Mouse (Mus musculus): ENCODE data around the gene Tuba1c. TPM values are rescaled to one million over a fixed set of nuclear protein-coding genes. Genes with fewer than 3 reads are reported as not detected.
A peak's percentile ranks its signal among the peaks of the same experiment; 100 is the strongest.

Tuba1c gene
- 143 and 146 TPM in 2 replicates for polyA plus RNA-seq (2014; fragmentation: Nextera tagmentation; extraction: Ambion mirVana)

- Histone ChIP-seq H3K9ac (ENCODE audit: low read length) (peak within 1 kb of the TSS; percentile 78), H3K4me3 (ENCODE audit: control insufficient read depth in 1 of 2, insufficient read depth in 1 of 2, low read depth in 1 of 2, low read length in 2 of 2) (peak within 1 kb of the TSS; percentile 65 to 72), H3K27me3 (ENCODE audit: control insufficient read depth, insufficient read depth, low read length) (no peaks in the 10 kb centered on the region), H3K4me1 (ENCODE audit: control insufficient read depth in 2 of 2, insufficient read depth in 2 of 2, low read length in 2 of 2) (peaks cover 24 to 35% of the 10 kb centered on the region in 2 experiments), H3K36me3 (ENCODE audit: control insufficient read depth, insufficient read depth, low read length) (peaks cover 10% of the 10 kb centered on the region), H3K9me3 (ENCODE audit: control insufficient read depth, low read length) (no peaks in the 10 kb centered on the region), H3K27ac (replicated peaks in 1 of 2; ENCODE audit: control insufficient read depth in 1 of 2, insufficient read depth in 1 of 2, low read depth in 2 of 2, low read length in 2 of 2) (peak within 1 kb of the TSS; percentile 76 to 90), H3K4me2 (ENCODE audit: low read length) (peak within 1 kb of the TSS; percentile 72)
- under 1% methylated on average over 49 of the region's 52 CpGs for WGBS
- ATAC-seq (ENCODE audit: insufficient number of reproducible peaks, insufficient read depth, low FRiP score, low read depth), result peak; percentile 93
Measured at GRCm38 (mm10) chr15:99029619-99030584, at the start of gene Tuba1c. Gene Tuba1c (plus strand): TSS chr15:99029891.

DNA sequence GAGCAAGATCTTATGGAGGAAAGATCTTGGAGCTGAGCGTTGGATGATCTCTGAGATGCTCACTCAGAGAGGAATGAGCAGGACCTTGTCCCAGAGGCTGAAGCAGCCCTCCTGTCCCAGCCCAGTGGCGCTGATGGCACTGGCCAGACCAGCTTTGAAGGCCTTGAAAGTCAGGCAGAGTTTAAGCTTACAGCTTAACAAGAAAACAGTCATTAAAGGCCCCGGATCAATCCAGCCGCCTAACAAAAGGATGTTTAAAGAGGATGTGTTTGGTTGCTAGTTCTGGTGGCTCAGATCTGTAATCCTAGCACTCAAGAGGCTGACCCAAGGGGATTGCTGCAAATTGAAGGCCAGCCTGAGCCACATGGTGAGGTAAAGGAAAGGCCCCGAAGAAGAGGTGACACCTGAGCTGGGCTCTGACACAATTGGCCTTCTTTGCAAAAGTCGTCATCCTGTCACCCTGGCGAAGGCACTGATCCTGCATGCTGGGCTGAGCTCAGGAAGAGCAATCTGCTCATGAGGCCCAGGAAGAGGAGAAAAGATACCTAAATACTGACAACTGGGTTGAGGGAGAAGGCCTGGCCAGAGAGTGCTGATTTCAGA, 49.6 kb upstream of the Tuba1c start:
- 62% methylated on average over 7 of the region's 7 CpGs for WGBS
- peaks cover 22 to 39% of the 10 kb centered on the region in 2 experiments for H3K4me1 ChIP-seq (ENCODE audit: control insufficient read depth in 2 of 2, insufficient read depth in 2 of 2, low read length in 2 of 2)
- H3K9ac ChIP-seq (ENCODE audit: low read length), result no peak overlapping the region
- no peaks in the 10 kb centered on the region for H3K36me3 ChIP-seq (ENCODE audit: control insufficient read depth, insufficient read depth, low read length)
- no peak for ATAC-seq (ENCODE audit: insufficient number of reproducible peaks, insufficient read depth, low FRiP score, low read depth)
- H3K4me3 ChIP-seq (ENCODE audit: control insufficient read depth in 1 of 2, insufficient read depth in 1 of 2, low read depth in 1 of 2, low read length in 2 of 2), result no peak overlapping the region
- no peaks in the 10 kb centered on the region for H3K27me3 ChIP-seq (ENCODE audit: control insufficient read depth, insufficient read depth, low read length)
- no peak overlapping the region for H3K27ac ChIP-seq (replicated peaks in 1 of 2; ENCODE audit: control insufficient read depth in 1 of 2, insufficient read depth in 1 of 2, low read depth in 2 of 2, low read length in 2 of 2)
- no peaks in the 10 kb centered on the region for H3K9me3 ChIP-seq (ENCODE audit: control insufficient read depth, low read length)
- no peak overlapping the region for H3K4me2 ChIP-seq (ENCODE audit: low read length)

- H3K27me3 ChIP-seq (ENCODE audit: control insufficient read depth, insufficient read depth, low read length), result no peaks in the 10 kb centered on the region
- no peak overlapping the region for H3K4me2 ChIP-seq (ENCODE audit: low read length)
- 73% methylated on average over 6 of the region's 6 CpGs for WGBS
- H3K4me1 ChIP-seq (ENCODE audit: control insufficient read depth in 2 of 2, insufficient read depth in 2 of 2, low read length in 2 of 2), result peaks cover 18 to 41% of the 10 kb centered on the region in 2 experiments
- H3K4me3 ChIP-seq (ENCODE audit: control insufficient read depth in 1 of 2, insufficient read depth in 1 of 2, low read depth in 1 of 2, low read length in 2 of 2), result no peak overlapping the region
- H3K9ac ChIP-seq (ENCODE audit: low read length), result no peak overlapping the region
- 0 out of 4 replicates have a peak overlapping the region, but pooled peaks of 1 of the 2 experiments have one; percentile 3 for H3K27ac ChIP-seq (replicated peaks in 1 of 2; ENCODE audit: control insufficient read depth in 1 of 2, insufficient read depth in 1 of 2, low read depth in 2 of 2, low read length in 2 of 2)
- ATAC-seq (ENCODE audit: insufficient number of reproducible peaks, insufficient read depth, low FRiP score, low read depth), result no peak
- H3K9me3 ChIP-seq (ENCODE audit: control insufficient read depth, low read length), result no peaks in the 10 kb centered on the region
- H3K36me3 ChIP-seq (ENCODE audit: control insufficient read depth, insufficient read depth, low read length), result no peaks in the 10 kb centered on the region
Measured at GRCm38 (mm10) chr15:98982100-98982499, 47.6 kb upstream of the Tuba1c start.

GRCm38 (mm10) chr15:98983431-98984081, 46.1 kb upstream of the Tuba1c start:
- Histone ChIP-seq H3K9me3 (ENCODE audit: control insufficient read depth, low read length) (no peaks in the 10 kb centered on the region), H3K27ac (replicated peaks in 1 of 2; ENCODE audit: control insufficient read depth in 1 of 2, insufficient read depth in 1 of 2, low read depth in 2 of 2, low read length in 2 of 2) (peak overlapping the region; percentile 54 to 81), H3K36me3 (ENCODE audit: control insufficient read depth, insufficient read depth, low read length) (no peaks in the 10 kb centered on the region), H3K4me3 (ENCODE audit: control insufficient read depth in 1 of 2, insufficient read depth in 1 of 2, low read depth in 1 of 2, low read length in 2 of 2) (peak overlapping the region; percentile 11 to 23; a peak in 1 of 4 replicates), H3K27me3 (ENCODE audit: control insufficient read depth, insufficient read depth, low read length) (no peaks in the 10 kb centered on the region), H3K9ac (ENCODE audit: low read length) (peak overlapping the region; percentile 25; the same call in 1 of the 2 replicates), H3K4me2 (ENCODE audit: low read length) (peak overlapping the region; percentile 48), H3K4me1 (ENCODE audit: control insufficient read depth in 2 of 2, insufficient read depth in 2 of 2, low read length in 2 of 2) (peaks cover 16 to 38% of the 10 kb centered on the region in 2 experiments)
- WGBS, result 33% methylated on average over 16 of the region's 16 CpGs
- no peak for ATAC-seq (ENCODE audit: insufficient number of reproducible peaks, insufficient read depth, low FRiP score, low read depth)

GRCm38 (mm10) chr15:98984681-98985080, 45.0 kb upstream of the Tuba1c start:
- Histone ChIP-seq H3K27ac (replicated peaks in 1 of 2; ENCODE audit: control insufficient read depth in 1 of 2, insufficient read depth in 1 of 2, low read depth in 2 of 2, low read length in 2 of 2) (peak overlapping the region; percentile 38 to 96; a peak in 3 of 4 replicates), H3K9ac (ENCODE audit: low read length) (peak overlapping the region; percentile 77), H3K27me3 (ENCODE audit: control insufficient read depth, insufficient read depth, low read length) (no peaks in the 10 kb centered on the region), H3K4me3 (ENCODE audit: control insufficient read depth in 1 of 2, insufficient read depth in 1 of 2, low read depth in 1 of 2, low read length in 2 of 2) (peak overlapping the region in 1 of 2 experiments; percentile 49; a peak in 1 of 4 replicates), H3K4me1 (ENCODE audit: control insufficient read depth in 2 of 2, insufficient read depth in 2 of 2, low read length in 2 of 2) (peaks cover 16 to 39% of the 10 kb centered on the region in 2 experiments), H3K36me3 (ENCODE audit: control insufficient read depth, insufficient read depth, low read length) (no peaks in the 10 kb centered on the region), H3K9me3 (ENCODE audit: control insufficient read depth, low read length) (no peaks in the 10 kb centered on the region), H3K4me2 (ENCODE audit: low read length) (peak overlapping the region; percentile 62)
- WGBS, result 35% methylated on average over 6 of the region's 6 CpGs
- no peak for ATAC-seq (ENCODE audit: insufficient number of reproducible peaks, insufficient read depth, low FRiP score, low read depth)

DNA sequence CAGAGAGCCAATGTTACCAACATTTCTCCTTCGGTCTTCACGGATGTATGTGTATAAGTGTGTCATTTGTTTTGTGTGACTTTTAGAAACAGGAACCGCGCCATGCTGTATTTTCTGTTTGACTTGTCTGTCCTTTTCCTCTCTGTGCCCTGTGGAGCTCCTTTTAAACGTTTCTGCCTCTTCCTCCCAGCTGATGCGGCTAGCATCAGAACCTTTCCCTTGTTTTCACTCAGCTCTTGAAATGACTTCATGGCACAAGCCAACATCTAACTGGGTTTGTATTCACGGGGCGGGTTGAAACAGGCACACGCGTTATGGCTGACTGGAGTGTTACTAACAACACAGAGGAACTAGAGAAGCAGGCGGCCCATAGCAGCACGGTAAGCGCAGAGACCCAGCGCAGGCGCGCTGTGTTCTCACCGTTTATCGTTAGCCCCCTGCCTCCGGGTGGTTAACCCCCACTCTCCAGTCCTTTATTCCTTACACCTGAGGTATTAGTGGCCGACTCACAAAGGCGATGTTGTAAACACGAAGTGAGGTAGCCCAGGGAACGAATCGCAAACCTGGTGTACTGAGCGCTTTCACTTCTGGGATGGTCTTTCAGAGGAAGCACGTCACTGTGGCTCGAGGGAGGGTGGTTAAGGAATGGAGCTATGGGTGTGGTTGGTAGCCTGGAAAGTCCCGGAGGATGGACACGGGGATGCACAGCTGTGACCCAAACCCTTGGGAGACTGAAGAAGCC, 44.3 kb upstream of the Tuba1c start:
- Histone ChIP-seq H3K4me1 (ENCODE audit: control insufficient read depth in 2 of 2, insufficient read depth in 2 of 2, low read length in 2 of 2) (peaks cover 19 to 46% of the 10 kb centered on the region in 2 experiments), H3K9me3 (ENCODE audit: control insufficient read depth, low read length) (no peaks in the 10 kb centered on the region), H3K9ac (ENCODE audit: low read length) (peak overlapping the region; percentile 77), H3K27ac (replicated peaks in 1 of 2; ENCODE audit: control insufficient read depth in 1 of 2, insufficient read depth in 1 of 2, low read depth in 2 of 2, low read length in 2 of 2) (peak overlapping the region; percentile 96 to 99), H3K27me3 (ENCODE audit: control insufficient read depth, insufficient read depth, low read length) (no peaks in the 10 kb centered on the region), H3K4me2 (ENCODE audit: low read length) (peak overlapping the region; percentile 62), H3K4me3 (ENCODE audit: control insufficient read depth in 1 of 2, insufficient read depth in 1 of 2, low read depth in 1 of 2, low read length in 2 of 2) (peak overlapping the region; percentile 49 to 68), H3K36me3 (ENCODE audit: control insufficient read depth, insufficient read depth, low read length) (no peaks in the 10 kb centered on the region)
- peak; percentile 67 for ATAC-seq (ENCODE audit: insufficient number of reproducible peaks, insufficient read depth, low FRiP score, low read depth)
- 2% methylated on average over 29 of the region's 29 CpGs for WGBS
